Mouse (Mus musculus): ENCODE measurements around the gene Nme4. TPM values are rescaled to one million over a fixed set of nuclear protein-coding genes. Genes with fewer than 3 reads are reported as not detected.

Nme4 gene
- polyA plus RNA-seq (2014; fragmentation: Nextera tagmentation; extraction: Ambion mirVana), result 94.8 and 96.4 TPM in 2 replicates

GRCm38 (mm10) chr17:26095121-26095740 lies at the start of gene Nme4:
TSS of gene Nme4 (minus strand) at chr17:26095602.
- H3K4me3 ChIP-seq (ENCODE audit: low read depth, low read length), result peak within 1 kb of the TSS; percentile 66
- TF ChIP-seq CTCF (IDR thresholded peaks at IDR 0.05; ENCODE audit: low read depth), result no peak
- 1% methylated on average over 47 of the region's 47 CpGs for WGBS
- H3K27me3 ChIP-seq (ENCODE audit: insufficient read depth, low read length), result no peaks in the 10 kb centered on the region
- peak within 1 kb of the TSS; percentile 83 for H3K27ac ChIP-seq (ENCODE audit: low read depth)
- 0 out of 2 replicates have a peak, but pooled peaks cover 15% of the 10 kb centered on the region for H3K36me3 ChIP-seq (ENCODE audit: insufficient read depth)
- peak within 1 kb of the TSS; percentile 87 for H3K9ac ChIP-seq
- H3K4me2 ChIP-seq, result peak within 1 kb of the TSS; percentile 79
- ATAC-seq (ENCODE audit: insufficient read depth) (peak; percentile 77), DNase-seq (peak; percentile 79)
- H3K4me1 ChIP-seq (ENCODE audit: insufficient read depth), result no peaks in the 10 kb centered on the region; the same call in 1 of the 2 replicates
- no peaks in the 10 kb centered on the region for H3K9me3 ChIP-seq (ENCODE audit: low read depth, low read length)

GRCm38 (mm10) chr17:26143386-26143785 lies 48.0 kb upstream of the Nme4 start:
- Histone ChIP-seq H3K4me3 (ENCODE audit: low read depth, low read length) (no peak overlapping the region), H3K9me3 (ENCODE audit: low read depth, low read length) (no peaks in the 10 kb centered on the region), H3K36me3 (ENCODE audit: insufficient read depth) (peaks cover 50% of the 10 kb centered on the region), H3K9ac (no peak overlapping the region), H3K4me1 (ENCODE audit: insufficient read depth) (0 out of 2 replicates have a peak, but pooled peaks cover 9% of the 10 kb centered on the region), H3K27me3 (ENCODE audit: insufficient read depth, low read length) (no peaks in the 10 kb centered on the region), H3K4me2 (no peak overlapping the region), H3K27ac (ENCODE audit: low read depth) (no peak overlapping the region)
- no peak for ATAC-seq (ENCODE audit: insufficient read depth)
- TF ChIP-seq CTCF (IDR thresholded peaks at IDR 0.05; ENCODE audit: low read depth), result no peak
- no peak for DNase-seq
- 95% methylated on average over 5 of the region's 5 CpGs for WGBS

- H3K4me3 ChIP-seq (ENCODE audit: low read depth, low read length), result no peak overlapping the region
- no peak overlapping the region for H3K27ac ChIP-seq (ENCODE audit: low read depth)
- peaks cover 45% of the 10 kb centered on the region for H3K36me3 ChIP-seq (ENCODE audit: insufficient read depth)
- 74% methylated on average over 4 of the region's 4 CpGs for WGBS
- no peak for ATAC-seq (ENCODE audit: insufficient read depth)
- H3K4me1 ChIP-seq (ENCODE audit: insufficient read depth), result 0 out of 2 replicates have a peak, but pooled peaks cover 9% of the 10 kb centered on the region
- H3K4me2 ChIP-seq, result no peak overlapping the region
- H3K9ac ChIP-seq, result no peak overlapping the region
- TF ChIP-seq CTCF (IDR thresholded peaks at IDR 0.05; ENCODE audit: low read depth), result no peak
- no peaks in the 10 kb centered on the region for H3K27me3 ChIP-seq (ENCODE audit: insufficient read depth, low read length)
- DNase-seq, result no peak
- no peaks in the 10 kb centered on the region for H3K9me3 ChIP-seq (ENCODE audit: low read depth, low read length)
These were observed 47.4 kb upstream of the Nme4 start for GRCm38 (mm10) chr17:26142796-26143195.

- ATAC-seq (ENCODE audit: insufficient read depth) (peak; percentile 77), DNase-seq (peak; percentile 75)
- Histone ChIP-seq H3K27me3 (ENCODE audit: insufficient read depth, low read length) (no peaks in the 10 kb centered on the region), H3K4me2 (peak overlapping the region; percentile 88), H3K4me1 (ENCODE audit: insufficient read depth) (0 out of 2 replicates have a peak, but pooled peaks cover 9% of the 10 kb centered on the region), H3K9ac (peak overlapping the region; percentile 95), H3K27ac (ENCODE audit: low read depth) (peak overlapping the region; percentile 94), H3K4me3 (ENCODE audit: low read depth, low read length) (peak overlapping the region; percentile 85), H3K9me3 (ENCODE audit: low read depth, low read length) (no peaks in the 10 kb centered on the region), H3K36me3 (ENCODE audit: insufficient read depth) (peaks cover 14% of the 10 kb centered on the region)
- TF ChIP-seq CTCF (IDR thresholded peaks at IDR 0.05; ENCODE audit: low read depth), result no peak
- WGBS, result under 1% methylated on average over 49 of the region's 58 CpGs
These were observed 43.5 kb upstream of the Nme4 start for GRCm38 (mm10) chr17:26138901-26139381.

- Histone ChIP-seq H3K4me3 (ENCODE audit: low read depth, low read length) (peak within 1 kb of the TSS; percentile 85), H3K27me3 (ENCODE audit: insufficient read depth, low read length) (no peaks in the 10 kb centered on the region), H3K4me2 (peak within 1 kb of the TSS; percentile 88), H3K9ac (peak within 1 kb of the TSS; percentile 95), H3K4me1 (ENCODE audit: insufficient read depth) (0 out of 2 replicates have a peak, but pooled peaks cover 9% of the 10 kb centered on the region), H3K27ac (ENCODE audit: low read depth) (peak within 1 kb of the TSS; percentile 94), H3K36me3 (ENCODE audit: insufficient read depth) (peaks cover 8% of the 10 kb centered on the region), H3K9me3 (ENCODE audit: low read depth, low read length) (no peaks in the 10 kb centered on the region)
- peak; percentile 21 for TF ChIP-seq CTCF (IDR thresholded peaks at IDR 0.05; ENCODE audit: low read depth)
- ATAC-seq (ENCODE audit: insufficient read depth) (peak; percentile 99), DNase-seq (peak; percentile 98)
- WGBS, result under 1% methylated on average over 42 of the region's 42 CpGs
These were observed 42.9 kb upstream of the Nme4 start, which contains the start of gene Axin1 for GRCm38 (mm10) chr17:26138239-26138836. TSS of gene Axin1 (plus strand) at chr17:26138688.

GRCm38 (mm10) chr17:26137751-26138130 lies 42.3 kb upstream of the Nme4 start:
- no peak for ATAC-seq (ENCODE audit: insufficient read depth)
- WGBS, result 77% methylated on average over 2 of the region's 2 CpGs
- H3K36me3 ChIP-seq (ENCODE audit: insufficient read depth), result peaks cover 6% of the 10 kb centered on the region

More at GRCm38 (mm10) chr17:26137751-26138130, 42.3 kb upstream of the Nme4 start:
- H3K9ac ChIP-seq, result peak overlapping the region; percentile 44
- 0 out of 2 replicates have a peak, but pooled peaks cover 9% of the 10 kb centered on the region for H3K4me1 ChIP-seq (ENCODE audit: insufficient read depth)
- H3K27me3 ChIP-seq (ENCODE audit: insufficient read depth, low read length), result no peaks in the 10 kb centered on the region
- H3K4me3 ChIP-seq (ENCODE audit: low read depth, low read length), result peak overlapping the region; percentile 85
- DNase-seq, result no peak
- peak overlapping the region; percentile 88 for H3K4me2 ChIP-seq
- H3K9me3 ChIP-seq (ENCODE audit: low read depth, low read length), result no peaks in the 10 kb centered on the region
- peak overlapping the region; percentile 65; the same call in 1 of the 2 replicates for H3K27ac ChIP-seq (ENCODE audit: low read depth)
- TF ChIP-seq CTCF (IDR thresholded peaks at IDR 0.05; ENCODE audit: low read depth), result no peak
